Mouse (Mus musculus) forebrain, embryonic 11.5 days (tissue): ENCODE results near the gene Folr1. TPM values are rescaled to one million over a fixed set of nuclear protein-coding genes. Genes with fewer than 3 reads are reported as not detected.

Source experiments
- ATAC-seq: fragments of 200-750 bp; cut with Nextera tagmentation; replicated peaks from 2 replicates; pipeline ENCODE4 v1.8.0; 2017; ENCODE audit warnings: moderate TSS enrichment; ENCODE audit not compliant: low FRiP score
- DNase-seq: peaks from one replicate; pipeline ENCODE4 v3.0.0-alpha.2; 2017; ENCODE audit warnings: low spot score
- H3K27ac ChIP-seq: fragments of 300-500 bp; sonication (generic); 2 replicates; pipeline ENCODE4 v1.5.1; 2014; ENCODE audit warnings: low read depth, low read length
- H3K27me3 ChIP-seq: fragments of 300-500 bp; sonication (generic); 2 replicates; pipeline ENCODE4 v1.6.1; 2014; ENCODE audit warnings: mild to moderate bottlenecking, low read length, mixed read lengths; ENCODE audit not compliant: control insufficient read depth, insufficient read depth
- H3K36me3 ChIP-seq: fragments of 300-500 bp; sonication (generic); 2 replicates; pipeline ENCODE4 v1.6.1; 2014; ENCODE audit warnings: mild to moderate bottlenecking, low read length, moderate library complexity, mixed read lengths; ENCODE audit not compliant: control insufficient read depth, insufficient read depth
- H3K4me1 ChIP-seq: fragments of 300-500 bp; sonication (generic); replicated peaks from 2 replicates; pipeline ENCODE4 v1.6.1; 2014; ENCODE audit warnings: low read length, mixed read lengths; ENCODE audit not compliant: control insufficient read depth, insufficient read depth
- H3K4me2 ChIP-seq: fragments of 300-500 bp; sonication (generic); 2 replicates; pipeline ENCODE4 v1.6.1; 2014; ENCODE audit warnings: low read depth, mild to moderate bottlenecking, low read length, moderate library complexity, mixed read lengths; ENCODE audit not compliant: severe bottlenecking
- H3K4me3 ChIP-seq: fragments of 300-500 bp; sonication (generic); 2 replicates; pipeline ENCODE4 v1.5.1; 2014; ENCODE audit warnings: low read depth, low read length
- H3K9ac ChIP-seq: fragments of 300-500 bp; sonication (generic); 2 replicates; pipeline ENCODE4 v1.6.1; 2014; ENCODE audit warnings: low read length
- H3K9me3 ChIP-seq: fragments of 300-500 bp; sonication (generic); 2 replicates; pipeline ENCODE4 v1.6.1; 2016; ENCODE audit warnings: low read length, mixed read lengths; ENCODE audit not compliant: control insufficient read depth
- WGBS: fragments of 180-500 bp; shearing (Covaris S2); extraction: QIAGEN DNeasy Blood & Tissue Kit; methylation state at CpG from one replicate; pipeline ENCODE4 v1.1.7; 2014; 5-methylcytosine and 5-hydroxymethylcytosine counted together
- polyA plus RNA-seq: library from polyadenylated mRNA; unstranded; fragments of >200 nt; fragmentation: Nextera tagmentation; extraction: Ambion mirVana; gene quantifications from 2 replicates; pipeline ENCODE4 v1.2.1, GENCODE M21; 2014

Folr1 gene
- polyA plus RNA-seq, 1 experiment from 2014 or later, result 11.4 TPM

- no peak for DNase-seq
- no peak for ATAC-seq
- Histone ChIP-seq H3K27ac (no peak within 1 kb of the TSS), H3K4me2 (no peak within 1 kb of the TSS), H3K9me3 (no peaks in the 10 kb centered on the region), H3K4me1 (no peaks in the 10 kb centered on the region), H3K9ac (no peak within 1 kb of the TSS), H3K27me3 (no peaks in the 10 kb centered on the region), H3K36me3 (no peaks in the 10 kb centered on the region), H3K4me3 (no peak within 1 kb of the TSS)
- WGBS, result 77% methylated on average over 3 of the region's 3 CpGs
Measured at GRCm38 (mm10) chr7:101863415-101863814, 7.2 kb downstream of the Folr1 start, which contains the start of gene Anapc15. Gene Anapc15, plus strand, starts transcription at chr7:101863715.

DNA sequence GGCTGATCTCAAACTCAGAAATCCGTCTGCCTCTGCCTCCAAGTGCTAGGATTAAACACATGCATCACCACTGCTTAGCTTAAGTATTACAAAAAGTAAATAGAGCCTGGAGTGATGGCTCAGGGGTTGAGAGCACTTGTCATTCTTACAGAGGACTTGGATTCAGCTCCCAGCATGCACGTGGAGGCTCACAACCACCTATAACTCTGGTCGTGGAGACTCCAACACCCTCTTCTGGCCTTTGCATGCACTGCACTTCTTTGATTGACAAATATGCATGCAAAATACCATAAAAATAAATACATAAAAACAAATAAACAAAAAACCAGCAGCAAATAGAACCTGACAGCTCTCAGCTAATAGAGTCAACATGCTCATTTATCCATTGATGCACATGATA is 8.3 kb downstream of the Folr1 start:
- ATAC-seq (no peak), DNase-seq (no peak)
- Histone ChIP-seq H3K9me3 (no peaks in the 10 kb centered on the region), H3K4me3 (no peak overlapping the region), H3K27me3 (no peaks in the 10 kb centered on the region), H3K9ac (no peak overlapping the region), H3K4me1 (no peaks in the 10 kb centered on the region), H3K27ac (no peak overlapping the region), H3K4me2 (no peak overlapping the region), H3K36me3 (no peaks in the 10 kb centered on the region)
- 75% methylated on average over 3 of the region's 3 CpGs for WGBS

- Histone ChIP-seq H3K9me3 (no peaks in the 10 kb centered on the region), H3K36me3 (no peaks in the 10 kb centered on the region), H3K4me1 (no peaks in the 10 kb centered on the region), H3K27me3 (no peaks in the 10 kb centered on the region), H3K4me3 (no peak overlapping the region), H3K27ac (no peak overlapping the region), H3K9ac (no peak overlapping the region), H3K4me2 (no peak overlapping the region)
- ATAC-seq, result no peak
- DNase-seq, result no peak
Measured at GRCm38 (mm10) chr7:101860978-101861377, 9.6 kb downstream of the Folr1 start.

- WGBS, result 88% methylated on average over 9 of the region's 9 CpGs
- Histone ChIP-seq H3K4me2 (no peak overlapping the region), H3K4me1 (no peaks in the 10 kb centered on the region), H3K4me3 (no peak overlapping the region), H3K27ac (no peak overlapping the region), H3K9ac (no peak overlapping the region), H3K9me3 (no peaks in the 10 kb centered on the region), H3K36me3 (no peaks in the 10 kb centered on the region), H3K27me3 (no peaks in the 10 kb centered on the region)
- DNase-seq (no peak), ATAC-seq (no peak)
Measured at GRCm38 (mm10) chr7:101858362-101858761, 12.2 kb downstream of the Folr1 start.

DNA sequence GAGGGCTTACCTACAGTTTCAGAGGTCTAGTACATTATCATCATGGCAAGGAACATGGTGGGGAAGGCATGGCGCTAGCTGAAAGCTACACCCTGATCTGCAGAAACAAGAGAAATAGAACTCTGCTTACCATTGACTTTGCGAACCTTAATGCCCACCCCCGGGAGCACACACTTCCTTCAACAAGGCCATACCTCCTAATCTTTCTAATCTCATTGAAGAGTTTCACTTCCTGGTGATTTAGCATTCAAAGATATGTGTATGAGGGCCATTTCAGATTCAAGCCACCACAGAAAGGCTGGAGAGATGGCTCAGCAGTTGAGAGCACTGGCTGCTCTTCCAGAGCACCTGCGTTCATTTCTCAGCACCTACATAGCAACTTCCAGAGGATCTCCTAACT is 13.5 kb downstream of the Folr1 start, which contains the start of gene Folr2:
Gene Folr2, minus strand, starts transcription at position 101 of the 400 bp plus-strand sequence.
- Histone ChIP-seq H3K4me1 (no peaks in the 10 kb centered on the region), H3K27ac (no peak within 1 kb of the TSS), H3K27me3 (no peaks in the 10 kb centered on the region), H3K9me3 (no peaks in the 10 kb centered on the region), H3K36me3 (no peaks in the 10 kb centered on the region), H3K9ac (no peak within 1 kb of the TSS), H3K4me3 (no peak within 1 kb of the TSS), H3K4me2 (no peak within 1 kb of the TSS)
- ATAC-seq (no peak), DNase-seq (no peak)
- WGBS, result 93% methylated on average over 4 of the region's 4 CpGs

DNA sequence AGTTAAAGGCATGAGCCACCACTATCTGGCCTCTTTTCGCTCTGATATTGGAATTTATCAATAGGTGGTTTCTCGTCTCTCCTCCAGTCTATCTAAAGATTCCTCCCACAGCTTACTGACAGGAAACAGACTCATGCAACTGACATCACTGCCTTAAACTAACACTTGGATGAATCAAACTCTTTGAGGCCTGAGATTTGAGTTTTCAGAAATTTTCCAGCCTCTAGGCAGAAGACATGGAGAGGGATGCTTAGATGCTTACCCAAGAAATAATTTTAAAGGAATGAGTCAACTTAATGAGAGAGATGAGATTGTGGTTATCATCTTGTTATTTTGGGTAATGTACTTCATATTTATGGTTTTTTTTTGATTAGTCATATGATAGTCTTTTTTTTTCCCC is 16.8 kb downstream of the Folr1 start:
- Histone ChIP-seq H3K9me3 (no peaks in the 10 kb centered on the region), H3K4me1 (no peaks in the 10 kb centered on the region), H3K9ac (no peak overlapping the region), H3K4me3 (no peak overlapping the region), H3K27me3 (no peaks in the 10 kb centered on the region), H3K36me3 (no peaks in the 10 kb centered on the region), H3K27ac (no peak overlapping the region), H3K4me2 (no peak overlapping the region)
- ATAC-seq (no peak), DNase-seq (no peak)
- 85% methylated on average over 2 of the region's 2 CpGs for WGBS

GRCm38 (mm10) chr7:101852846-101853245 is 17.7 kb downstream of the Folr1 start:
- no peaks in the 10 kb centered on the region for H3K36me3 ChIP-seq
- WGBS, result 84% methylated on average over 6 of the region's 6 CpGs

GRCm38 (mm10) chr7:101851689-101852088 is 18.9 kb downstream of the Folr1 start:
- no peak for ATAC-seq
- Histone ChIP-seq H3K4me2 (no peak overlapping the region), H3K9me3 (no peaks in the 10 kb centered on the region), H3K4me3 (no peak overlapping the region), H3K4me1 (no peaks in the 10 kb centered on the region), H3K27me3 (no peaks in the 10 kb centered on the region), H3K27ac (no peak overlapping the region), H3K9ac (no peak overlapping the region), H3K36me3 (no peaks in the 10 kb centered on the region)
- 86% methylated on average over 6 of the region's 6 CpGs for WGBS
- no peak for DNase-seq

More at GRCm38 (mm10) chr7:101852846-101853245, 17.7 kb downstream of the Folr1 start:
- H3K9me3 ChIP-seq, result no peaks in the 10 kb centered on the region
- no peaks in the 10 kb centered on the region for H3K4me1 ChIP-seq
- no peaks in the 10 kb centered on the region for H3K27me3 ChIP-seq
- no peak overlapping the region for H3K27ac ChIP-seq
- H3K4me3 ChIP-seq, result no peak overlapping the region
- DNase-seq, result no peak
- H3K4me2 ChIP-seq, result no peak overlapping the region
- H3K9ac ChIP-seq, result no peak overlapping the region
- ATAC-seq, result no peak

DNA sequence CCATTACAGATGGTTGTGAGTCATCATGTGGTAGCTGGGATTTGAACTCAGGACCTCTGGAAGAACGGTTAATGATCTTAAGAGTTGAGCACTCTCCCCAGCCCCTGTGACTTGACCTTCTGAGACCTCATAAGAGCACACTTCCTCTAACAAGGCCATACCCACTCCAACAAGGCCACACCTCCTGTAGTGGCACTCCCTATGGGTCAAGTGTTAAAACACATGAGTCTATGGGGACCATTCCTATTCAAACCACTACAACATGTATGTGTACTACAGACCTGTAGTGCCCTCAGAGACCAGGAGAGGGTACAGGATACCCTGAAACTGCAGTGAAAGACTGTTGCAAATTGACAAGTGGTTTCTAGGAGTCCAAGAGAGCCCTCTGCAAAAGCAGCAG is 22.7 kb downstream of the Folr1 start:
- H3K9ac ChIP-seq, result no peak overlapping the region
- no peaks in the 10 kb centered on the region for H3K27me3 ChIP-seq
- no peaks in the 10 kb centered on the region for H3K36me3 ChIP-seq
- DNase-seq (no peak), ATAC-seq (no peak)
- no peak overlapping the region for H3K4me2 ChIP-seq
- H3K9me3 ChIP-seq, result no peaks in the 10 kb centered on the region
- H3K4me3 ChIP-seq, result no peak overlapping the region
- H3K27ac ChIP-seq, result no peak overlapping the region
- H3K4me1 ChIP-seq, result no peaks in the 10 kb centered on the region
- 88% methylated on average over 1 of the region's 1 CpGs for WGBS
